Mouse (Mus musculus) c-Kit-positive CD71-positive TER-119-positive erythroid progenitor cells, embryonic 14.5 days (primary cell): ENCODE measurements around the gene Tmsb10.
A peak's percentile ranks its signal among the peaks of the same experiment; 100 is the strongest.

Experiments used
- DNase-seq: peaks from one replicate; pipeline ENCODE4 v3.0.0-alpha.2; 2013; ENCODE audit warnings: low spot score

Tmsb10 gene

GRCm38 (mm10) chr6:72955517-72956198, 2.9 kb downstream of the Tmsb10 start:
- no peak for DNase-seq

GRCm38 (mm10) chr6:72954786-72955185, 3.8 kb downstream of the Tmsb10 start:
- DNase-seq = no peak

- no peak for DNase-seq
Measured at GRCm38 (mm10) chr6:72952967-72953366, 5.6 kb downstream of the Tmsb10 start.

GRCm38 (mm10) chr6:72952221-72952620, 6.3 kb downstream of the Tmsb10 start:
- DNase-seq = no peak

- no peak for DNase-seq
Measured at GRCm38 (mm10) chr6:72949161-72949756, 9.3 kb downstream of the Tmsb10 start.

- DNase-seq = no peak
Measured at GRCm38 (mm10) chr6:72948392-72948791, 10.2 kb downstream of the Tmsb10 start.

- no peak for DNase-seq
Measured at GRCm38 (mm10) chr6:72947960-72948359, 10.6 kb downstream of the Tmsb10 start.

- peak; percentile 51 for DNase-seq
Measured at GRCm38 (mm10) chr6:72940493-72940892, 18.1 kb downstream of the Tmsb10 start.

GRCm38 (mm10) chr6:72937859-72938258, 20.7 kb downstream of the Tmsb10 start:
- DNase-seq = no peak

- DNase-seq = no peak
Measured at GRCm38 (mm10) chr6:72937430-72937829, 21.1 kb downstream of the Tmsb10 start.

- DNase-seq = no peak
Measured at GRCm38 (mm10) chr6:72932955-72933354, 25.6 kb downstream of the Tmsb10 start.

- no peak for DNase-seq
Measured at GRCm38 (mm10) chr6:72931533-72931932, 27.0 kb downstream of the Tmsb10 start.

GRCm38 (mm10) chr6:72929795-72930398, 28.7 kb downstream of the Tmsb10 start:
- DNase-seq = no peak

- DNase-seq = no peak
Measured at GRCm38 (mm10) chr6:72926755-72927482, 31.6 kb downstream of the Tmsb10 start.

- DNase-seq = no peak
Measured at GRCm38 (mm10) chr6:72926031-72926430, 32.5 kb downstream of the Tmsb10 start.

- DNase-seq = no peak
Measured at GRCm38 (mm10) chr6:72923381-72923780, 35.2 kb downstream of the Tmsb10 start.

- no peak for DNase-seq
Measured at GRCm38 (mm10) chr6:72921081-72921480, 37.5 kb downstream of the Tmsb10 start.

- no peak for DNase-seq
Measured at GRCm38 (mm10) chr6:72918510-72919033, 40.0 kb downstream of the Tmsb10 start.

GRCm38 (mm10) chr6:72916330-72916729, 42.2 kb downstream of the Tmsb10 start:
- no peak for DNase-seq

GRCm38 (mm10) chr6:72914087-72914749, 44.3 kb downstream of the Tmsb10 start:
- DNase-seq = no peak

GRCm38 (mm10) chr6:72911261-72911660, 47.3 kb downstream of the Tmsb10 start:
- no peak for DNase-seq
